Mouse (Mus musculus): ENCODE results near the gene Hand2. TPM values are rescaled to one million over a fixed set of nuclear protein-coding genes. Genes with fewer than 3 reads are reported as not detected.

Hand2 gene
- polyA plus RNA-seq, 1 experiment from 2014 or later, result 2.3 TPM

DNA sequence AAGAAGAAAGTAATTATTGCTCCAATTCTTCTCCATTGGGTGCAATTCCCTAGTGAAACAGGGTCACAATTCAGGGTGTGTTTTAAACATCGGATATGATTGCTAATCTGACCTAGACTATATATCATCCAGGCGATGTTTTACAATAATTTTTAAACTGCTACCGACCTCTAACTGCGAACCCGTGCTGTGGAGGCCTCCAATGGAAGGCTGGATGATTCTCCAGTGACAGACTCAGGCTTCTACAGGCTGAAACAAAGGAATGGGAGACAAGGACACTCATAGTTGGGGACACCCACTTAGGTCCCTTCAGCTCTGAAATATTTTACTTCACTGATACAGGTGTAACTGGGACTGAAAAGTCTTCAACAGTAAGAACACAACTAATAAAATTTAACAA is 13.9 kb downstream of the Hand2 start:
- peaks cover 94% of the 10 kb centered on the region for H3K27me3 ChIP-seq
- 6% methylated on average over 5 of the region's 5 CpGs for WGBS

DNA sequence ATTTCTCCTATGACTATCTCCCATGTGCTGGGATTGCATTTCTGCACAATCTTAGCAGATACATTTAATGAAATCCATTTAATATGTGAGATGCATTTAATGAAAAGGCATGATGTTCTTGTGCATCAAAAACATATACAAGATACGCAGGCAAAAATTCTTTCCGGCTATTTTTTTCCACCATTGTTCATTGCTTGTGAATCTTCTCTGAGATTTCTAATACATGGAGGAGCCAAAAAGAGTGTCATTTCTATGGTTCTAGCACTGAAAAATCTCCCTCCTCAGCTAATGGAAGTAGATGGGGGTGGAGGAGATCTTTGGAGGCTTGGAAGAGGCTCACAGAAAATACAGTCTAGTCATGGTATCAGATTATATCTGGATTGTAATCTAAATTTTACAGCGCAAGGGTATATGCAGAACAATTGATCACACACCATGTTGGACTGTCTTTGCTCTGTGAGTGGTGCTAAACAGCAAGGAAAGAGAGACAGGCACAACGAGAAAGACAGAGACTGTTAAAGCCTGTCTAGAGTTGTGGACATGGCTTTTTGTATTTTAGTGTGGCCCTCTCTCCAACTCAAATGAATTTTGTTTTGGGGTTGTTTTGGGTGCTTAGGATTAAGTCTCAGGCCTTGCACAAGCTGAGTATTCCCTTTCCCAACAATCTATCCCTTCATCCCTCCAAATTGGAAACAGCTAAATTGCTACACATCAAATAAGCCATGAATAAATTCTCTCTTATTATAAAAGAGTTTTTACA is 16.7 kb downstream of the Hand2 start:
- Histone ChIP-seq H3K9me3 (replicated peaks) (no peaks in the 10 kb centered on the region), H3K4me2 (replicated peaks) (no peak overlapping the region), H3K4me1 (peaks cover 23% of the 10 kb centered on the region), H3K9ac (no peak overlapping the region), H3K36me3 (no peaks in the 10 kb centered on the region), H3K27me3 (peaks cover 95% of the 10 kb centered on the region), H3K4me3 (replicated peaks) (no peak overlapping the region), H3K27ac (replicated peaks) (no peak overlapping the region)
- ATAC-seq (ENCODE audit: insufficient number of reproducible peaks, low FRiP score, low TSS enrichment, low read depth), result no peak
- WGBS, result 33% methylated on average over 4 of the region's 4 CpGs

More for the DNA sequence above, 13.9 kb downstream of the Hand2 start:
- no peaks in the 10 kb centered on the region for H3K36me3 ChIP-seq
- no peak overlapping the region for H3K9ac ChIP-seq
- H3K4me3 ChIP-seq (replicated peaks), result peak overlapping the region; percentile 33; the same call in 1 of the 2 replicates
- H3K9me3 ChIP-seq (replicated peaks), result no peaks in the 10 kb centered on the region
- peaks cover 12% of the 10 kb centered on the region for H3K4me1 ChIP-seq
- peak overlapping the region; percentile 45; the same call in 1 of the 2 replicates for H3K4me2 ChIP-seq (replicated peaks)
- H3K27ac ChIP-seq (replicated peaks), result no peak overlapping the region
- ATAC-seq (ENCODE audit: insufficient number of reproducible peaks, low FRiP score, low TSS enrichment, low read depth), result no peak

DNA sequence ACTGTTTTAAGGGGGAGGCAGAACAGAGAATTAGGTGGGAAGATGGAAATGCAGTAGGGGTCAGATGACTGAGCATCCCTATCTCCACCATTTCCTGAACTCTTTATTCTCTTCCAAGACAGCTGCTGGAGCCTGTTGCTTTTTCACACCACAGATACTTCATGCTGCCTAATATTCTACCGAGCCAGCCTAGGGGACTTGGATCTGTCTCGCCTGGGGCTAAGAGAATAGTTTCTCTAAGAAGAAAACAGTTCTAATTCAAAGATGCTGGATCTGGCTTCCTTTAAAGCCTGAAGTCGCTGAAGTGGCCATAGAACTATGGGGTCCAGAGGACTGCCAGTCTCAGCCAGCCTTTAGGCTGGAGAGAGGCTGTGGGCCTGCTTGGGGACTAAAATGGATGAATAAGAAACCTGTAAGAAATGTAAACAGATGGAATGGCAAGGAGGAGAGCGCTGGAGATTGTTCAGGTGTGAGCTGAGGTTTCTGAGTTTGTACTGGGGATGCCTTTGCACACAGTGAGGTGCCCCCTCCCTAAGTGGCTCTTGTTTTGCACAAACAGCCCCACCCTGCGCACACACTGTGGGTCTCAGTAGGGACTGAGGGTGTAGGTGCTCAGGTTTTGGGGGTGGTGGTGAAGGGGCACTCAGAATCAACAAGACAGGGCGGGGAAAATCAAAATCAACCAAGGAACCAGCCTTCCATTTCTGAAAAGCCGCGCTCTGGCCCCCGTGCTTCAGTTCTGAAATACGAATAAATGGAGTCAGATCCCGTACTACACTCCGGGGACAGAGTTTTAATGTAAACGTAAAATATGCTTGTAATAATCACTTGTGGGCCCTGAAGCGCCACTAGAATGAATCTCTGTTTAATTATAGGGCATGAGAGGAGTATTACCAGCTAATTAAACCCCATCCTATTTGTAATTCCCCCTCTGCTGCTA is 19.2 kb downstream of the Hand2 start:
- H3K36me3 ChIP-seq, result no peaks in the 10 kb centered on the region
- no peak for ATAC-seq (ENCODE audit: insufficient number of reproducible peaks, low FRiP score, low TSS enrichment, low read depth)
- no peak overlapping the region for H3K9ac ChIP-seq
- 16% methylated on average over 14 of the region's 14 CpGs for WGBS
- H3K4me3 ChIP-seq (replicated peaks), result peak overlapping the region; percentile 35; the same call in 1 of the 2 replicates
- peaks cover 98% of the 10 kb centered on the region for H3K27me3 ChIP-seq
- peaks cover 11% of the 10 kb centered on the region for H3K4me1 ChIP-seq
- H3K9me3 ChIP-seq (replicated peaks), result no peaks in the 10 kb centered on the region
- peak overlapping the region; percentile 50 for H3K4me2 ChIP-seq (replicated peaks)
- H3K27ac ChIP-seq (replicated peaks), result no peak overlapping the region

DNA sequence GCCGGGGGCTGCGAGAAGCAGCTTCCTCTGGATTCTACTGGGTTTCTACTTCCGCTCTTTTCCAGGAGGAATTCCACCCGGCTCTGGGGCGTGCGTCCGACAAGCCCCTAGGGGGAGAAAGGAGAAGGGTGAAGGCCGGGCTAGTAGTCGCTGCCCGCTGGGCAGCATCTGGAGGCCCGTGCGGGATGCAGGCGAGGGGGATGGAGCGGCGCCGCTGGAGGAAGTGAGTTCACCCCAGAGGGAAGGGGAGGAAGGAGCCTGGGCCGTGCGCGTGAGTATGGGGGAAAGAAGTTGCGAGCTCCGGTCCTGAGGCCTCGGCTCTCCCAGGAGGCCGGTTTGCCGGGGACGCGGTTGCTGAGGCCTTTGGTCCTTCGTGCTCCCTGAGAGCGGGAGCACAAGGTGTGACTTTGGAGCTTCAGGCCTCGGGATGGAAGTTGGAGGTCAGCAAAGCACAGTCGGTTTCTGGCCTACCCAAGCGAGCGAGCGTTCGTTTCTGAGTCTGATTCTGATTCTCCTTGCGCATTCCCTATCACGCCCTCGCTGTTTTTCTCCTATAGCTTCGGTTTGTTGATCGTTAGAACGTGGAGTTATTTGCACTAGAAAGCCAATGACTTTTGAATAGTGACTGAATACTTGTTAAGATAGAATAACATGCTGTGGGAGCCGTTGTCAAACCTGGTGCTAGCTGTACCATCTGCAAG is 20.2 kb downstream of the Hand2 start:
- peak overlapping the region; percentile 15; the same call in 1 of the 2 replicates for H3K9ac ChIP-seq
- H3K27ac ChIP-seq (replicated peaks), result peak overlapping the region; percentile 51; the same call in 1 of the 2 replicates
- no peaks in the 10 kb centered on the region for H3K36me3 ChIP-seq
- ATAC-seq (ENCODE audit: insufficient number of reproducible peaks, low FRiP score, low TSS enrichment, low read depth), result 0 out of 2 replicates have a peak, but pooled peaks have one; percentile 41
- 2% methylated on average over 41 of the region's 41 CpGs for WGBS
- H3K4me3 ChIP-seq (replicated peaks), result peak overlapping the region; percentile 35
- H3K9me3 ChIP-seq (replicated peaks), result no peaks in the 10 kb centered on the region
- H3K4me1 ChIP-seq, result peaks cover 11% of the 10 kb centered on the region
- H3K4me2 ChIP-seq (replicated peaks), result peak overlapping the region; percentile 50
- peaks cover 97% of the 10 kb centered on the region for H3K27me3 ChIP-seq

DNA sequence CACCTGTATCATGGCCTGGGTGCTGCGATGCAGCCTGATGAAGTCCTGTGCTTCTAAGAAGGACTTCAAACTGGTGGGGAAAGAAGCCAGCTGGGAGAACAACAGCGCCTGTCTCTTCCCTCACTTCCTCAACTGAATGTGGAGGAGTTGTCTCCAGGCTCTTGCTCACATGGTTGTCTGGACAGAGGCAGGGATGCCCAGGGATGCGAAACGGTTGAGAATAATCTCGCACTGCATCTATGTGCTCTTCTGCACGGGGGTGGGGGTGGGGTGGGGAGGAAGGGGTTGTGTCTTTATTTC is 20.7 kb downstream of the Hand2 start:
- ATAC-seq (ENCODE audit: insufficient number of reproducible peaks, low FRiP score, low TSS enrichment, low read depth), result no peak
- H3K27me3 ChIP-seq, result peaks cover 97% of the 10 kb centered on the region
- H3K4me2 ChIP-seq (replicated peaks), result peak overlapping the region; percentile 50
- H3K4me3 ChIP-seq (replicated peaks), result peak overlapping the region; percentile 35
- no peaks in the 10 kb centered on the region for H3K36me3 ChIP-seq
- no peak overlapping the region for H3K9ac ChIP-seq
- 0 out of 2 replicates have a peak overlapping the region, but pooled peaks have one; percentile 51 for H3K27ac ChIP-seq (replicated peaks)
- 6% methylated on average over 6 of the region's 6 CpGs for WGBS
- peaks cover 11% of the 10 kb centered on the region for H3K4me1 ChIP-seq
- H3K9me3 ChIP-seq (replicated peaks), result no peaks in the 10 kb centered on the region

DNA sequence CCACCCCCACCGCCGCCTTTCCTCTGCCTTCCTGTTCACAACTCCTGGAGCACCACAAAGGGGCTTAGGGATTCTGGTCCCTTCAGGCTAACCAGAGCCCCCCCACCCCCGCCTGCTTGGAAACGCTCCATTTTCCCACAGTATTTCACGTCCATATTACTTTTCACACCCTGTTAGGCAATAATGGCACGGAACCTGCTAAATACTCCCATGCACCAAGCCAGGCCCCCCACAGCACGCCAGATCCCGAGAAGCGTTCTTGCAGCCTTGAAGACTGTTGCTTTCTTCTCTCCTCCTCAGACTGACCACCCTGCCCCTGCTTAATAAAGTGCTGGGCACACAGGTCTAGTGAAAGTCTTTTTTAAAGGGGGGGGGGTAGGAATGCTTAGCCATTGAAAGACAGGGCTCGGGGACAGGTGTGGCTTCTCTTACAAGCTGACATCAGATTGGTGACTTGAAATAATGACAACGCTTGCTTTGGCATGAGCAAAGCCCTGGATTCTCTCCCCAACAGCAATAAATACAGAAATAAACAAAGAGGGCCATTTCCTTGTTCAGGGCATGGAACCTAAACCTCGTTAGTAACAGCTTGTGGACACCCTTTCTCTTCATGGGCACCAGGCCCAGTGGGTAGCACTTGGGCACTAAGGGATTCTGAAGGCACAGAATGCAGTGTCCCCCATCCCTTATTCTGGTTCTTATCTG is 21.8 kb downstream of the Hand2 start:
- WGBS, result 12% methylated on average over 12 of the region's 12 CpGs
- peaks cover 11% of the 10 kb centered on the region for H3K4me1 ChIP-seq
- H3K4me2 ChIP-seq (replicated peaks), result no peak overlapping the region
- H3K4me3 ChIP-seq (replicated peaks), result no peak overlapping the region
- no peak overlapping the region for H3K9ac ChIP-seq
- ATAC-seq (ENCODE audit: insufficient number of reproducible peaks, low FRiP score, low TSS enrichment, low read depth), result no peak
- H3K9me3 ChIP-seq (replicated peaks), result no peaks in the 10 kb centered on the region
- no peaks in the 10 kb centered on the region for H3K36me3 ChIP-seq
- no peak overlapping the region for H3K27ac ChIP-seq (replicated peaks)
- H3K27me3 ChIP-seq, result peaks cover 97% of the 10 kb centered on the region

DNA sequence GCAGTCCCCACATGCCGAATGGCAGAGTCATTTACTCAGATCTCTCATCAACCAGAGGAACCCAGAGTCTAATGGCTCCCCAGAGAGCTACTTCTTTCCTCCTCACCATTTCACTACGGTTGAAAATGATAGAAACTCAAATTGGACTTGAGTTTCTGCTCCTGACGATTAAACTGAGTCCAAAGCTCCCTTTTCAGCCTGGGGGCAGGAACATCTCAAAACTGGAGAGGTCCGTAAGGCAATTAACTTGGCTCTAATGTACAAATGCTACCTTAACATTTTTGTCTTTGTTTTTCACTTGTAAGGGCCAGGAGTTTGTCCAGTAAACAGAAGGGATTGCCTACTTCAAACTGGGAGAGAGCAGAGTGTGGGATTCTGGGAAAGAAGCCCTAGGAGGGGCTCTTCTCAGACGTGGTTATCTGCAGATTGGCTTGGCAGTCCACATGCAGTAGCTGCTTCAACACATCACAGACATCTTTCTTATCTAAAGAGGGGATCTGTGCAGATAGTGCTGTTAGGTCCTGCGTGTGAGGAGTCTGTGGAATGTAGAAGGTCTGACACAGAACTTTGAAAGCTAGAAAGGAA is 23.0 kb downstream of the Hand2 start:
- no peak overlapping the region for H3K4me3 ChIP-seq (replicated peaks)
- 16% methylated on average over 6 of the region's 6 CpGs for WGBS
- H3K27ac ChIP-seq (replicated peaks), result no peak overlapping the region
- H3K4me2 ChIP-seq (replicated peaks), result no peak overlapping the region
- no peak for ATAC-seq (ENCODE audit: insufficient number of reproducible peaks, low FRiP score, low TSS enrichment, low read depth)
- H3K27me3 ChIP-seq, result peaks cover 99% of the 10 kb centered on the region
- peaks cover 16% of the 10 kb centered on the region for H3K4me1 ChIP-seq
- no peaks in the 10 kb centered on the region for H3K36me3 ChIP-seq
- H3K9ac ChIP-seq, result no peak overlapping the region
- no peaks in the 10 kb centered on the region for H3K9me3 ChIP-seq (replicated peaks)

DNA sequence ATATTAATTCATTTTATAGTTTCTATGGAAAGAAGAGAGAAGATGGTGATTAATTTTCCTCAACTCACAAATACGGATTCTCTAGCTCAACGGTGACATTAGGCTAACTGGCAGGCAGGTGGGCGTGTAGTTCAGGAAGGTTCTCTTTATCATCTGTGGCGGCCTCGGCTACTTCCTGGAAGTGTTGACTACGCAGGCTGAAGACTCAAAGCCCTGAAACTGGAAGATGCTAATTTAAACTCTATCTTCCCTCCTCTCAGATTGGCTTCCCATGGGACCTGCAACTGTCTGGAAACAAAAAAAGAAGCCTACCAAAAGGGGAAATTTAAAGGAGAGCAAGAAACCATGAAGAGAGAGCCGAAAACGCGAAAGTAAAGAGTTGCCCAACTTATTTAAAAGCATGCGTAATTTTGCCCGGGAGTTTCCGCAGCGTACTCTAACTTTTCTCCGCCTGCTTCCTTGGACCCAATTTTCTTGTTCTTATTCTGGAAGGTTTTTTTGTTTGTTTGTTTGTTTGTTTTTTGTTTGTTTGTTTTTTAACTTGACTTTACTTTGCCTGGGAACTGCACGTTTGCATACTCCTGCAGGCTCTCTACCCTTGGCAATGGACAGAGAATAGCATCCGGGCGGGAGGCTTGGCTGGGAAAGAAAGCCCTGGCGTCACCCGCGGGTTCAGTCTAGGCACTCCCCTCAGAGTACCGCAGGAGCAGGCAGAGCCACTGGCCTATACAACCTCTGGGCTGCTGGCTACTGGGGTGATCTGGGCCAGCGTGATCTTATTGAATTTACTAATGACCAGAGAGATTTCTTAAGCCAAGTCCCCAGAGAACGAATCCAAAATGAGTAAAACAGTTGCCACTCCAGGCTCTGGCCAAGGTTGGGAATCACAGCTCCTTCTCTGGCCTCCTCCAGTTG is 24.4 kb downstream of the Hand2 start:
- no peak overlapping the region for H3K9ac ChIP-seq
- peaks cover 97% of the 10 kb centered on the region for H3K27me3 ChIP-seq
- H3K9me3 ChIP-seq (replicated peaks), result no peaks in the 10 kb centered on the region
- no peak overlapping the region for H3K4me2 ChIP-seq (replicated peaks)
- WGBS, result 7% methylated on average over 23 of the region's 23 CpGs
- no peaks in the 10 kb centered on the region for H3K36me3 ChIP-seq
- H3K27ac ChIP-seq (replicated peaks), result no peak overlapping the region; the same call in 1 of the 2 replicates
- H3K4me1 ChIP-seq, result peaks cover 22% of the 10 kb centered on the region
- no peak overlapping the region for H3K4me3 ChIP-seq (replicated peaks)
- no peak for ATAC-seq (ENCODE audit: insufficient number of reproducible peaks, low FRiP score, low TSS enrichment, low read depth)

DNA sequence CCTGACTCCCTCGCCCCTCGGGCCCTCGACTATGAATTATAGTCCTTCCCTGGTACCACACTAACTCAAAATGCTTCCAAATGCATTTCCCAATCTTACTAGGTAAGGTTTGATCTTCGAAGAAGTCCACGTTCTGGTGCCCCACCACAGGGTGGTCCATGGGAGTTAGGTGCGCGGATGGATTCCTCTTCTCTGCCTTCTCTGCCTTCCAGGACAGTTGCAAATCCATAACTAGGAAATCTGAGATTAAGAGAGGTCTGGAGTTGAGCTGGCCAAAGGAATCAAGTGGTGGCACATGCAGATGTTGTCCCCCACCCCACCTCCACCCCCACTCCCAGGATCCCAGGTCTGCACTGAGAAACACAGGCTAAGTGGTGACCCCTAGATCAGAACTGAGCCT is 25.6 kb downstream of the Hand2 start:
- 11% methylated on average over 7 of the region's 7 CpGs for WGBS

More for the DNA sequence above, 25.6 kb downstream of the Hand2 start:
- Histone ChIP-seq H3K9me3 (replicated peaks) (no peaks in the 10 kb centered on the region), H3K9ac (no peak overlapping the region), H3K27me3 (peaks cover 94% of the 10 kb centered on the region), H3K4me1 (peaks cover 13% of the 10 kb centered on the region), H3K36me3 (no peaks in the 10 kb centered on the region), H3K27ac (replicated peaks) (no peak overlapping the region), H3K4me3 (replicated peaks) (no peak overlapping the region), H3K4me2 (replicated peaks) (no peak overlapping the region)
- no peak for ATAC-seq (ENCODE audit: insufficient number of reproducible peaks, low FRiP score, low TSS enrichment, low read depth)

Measured in embryonic facial prominence, embryonic 15.5 days (tissue).